ENCODE assay signal across 13 mouse cellular contexts in the genomic region with DNA sequence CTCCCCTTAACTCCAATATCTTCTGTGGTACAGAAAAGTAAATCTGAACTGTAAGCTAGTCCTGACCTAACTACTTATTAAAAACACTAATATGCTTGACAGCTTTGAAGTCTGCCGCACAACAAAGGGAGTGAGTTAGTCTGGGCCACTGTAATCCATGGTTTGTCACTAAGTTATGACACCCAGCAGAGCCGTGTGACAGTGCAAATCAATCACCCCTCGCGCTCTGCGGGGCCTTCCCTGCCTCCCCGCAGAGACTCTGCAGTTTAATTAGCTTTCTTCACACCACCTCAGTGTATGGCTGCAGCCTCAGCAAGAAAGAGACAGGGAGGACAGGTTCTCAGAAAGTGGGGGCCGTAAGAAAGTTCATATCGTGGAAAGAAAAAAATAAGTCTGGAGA. TPM values are rescaled to one million over a fixed set of nuclear protein-coding genes. Genes with fewer than 3 reads are reported as not detected.
A peak's percentile ranks its signal among the peaks of the same experiment; 100 is the strongest.
DNase-seq lines count a peak whose midpoint lies in the region; ATAC-seq lines count a peak whose summit lies in the region.
"Had no signal": no experiment of that assay in that cellular context is flagged by ENCODE, and none has a peak within 500 bp of the region (broad histone marks: within the 10 kb centered on the region; RNA-seq: fewer than 3 reads in every experiment).

No protein-coding gene starts in this region.

- no peak overlapping the region for H3K9ac ChIP-seq in hindbrain, embryonic 15.5 days
- H3K9ac ChIP-seq: embryonic facial prominence, embryonic 12.5 days; heart, embryonic 12.5 days; liver, embryonic 13.5 days had no signal

- peak; percentile 66 for DNase-seq in embryo, embryonic 10 days (ENCODE audit: low spot score)
- DNase-seq in embryo, embryonic 9.5 days (ENCODE audit: extremely low spot score) = peak; percentile 48
- DNase-seq in neural tube, embryonic 10.5 days (ENCODE audit: extremely low spot score, low spot score) = peak; percentile 47
- DNase-seq in layer of hippocampus, adult 11-12 months (ENCODE audit: low spot score) = no peak
- DNase-seq in right cerebral cortex, postnatal 25 days = no peak
- DNase-seq in spleen, adult 18-20 months = no peak
- DNase-seq: kidney, adult 11 months; liver, embryonic 13.5 days had no signal

- H3K4me3 ChIP-seq in hindbrain, embryonic 15.5 days = no peak overlapping the region
- H3K4me3 ChIP-seq: embryonic facial prominence, embryonic 12.5 days; heart, embryonic 12.5 days; liver, embryonic 13.5 days had no signal

- no peak overlapping the region for H3K4me2 ChIP-seq in hindbrain, embryonic 15.5 days
- H3K4me2 ChIP-seq: embryonic facial prominence, embryonic 12.5 days; heart, embryonic 12.5 days; liver, embryonic 13.5 days had no signal

- H3K27me3 ChIP-seq in hindbrain, embryonic 15.5 days = no peaks in the 10 kb centered on the region
- H3K27me3 ChIP-seq: embryonic facial prominence, embryonic 12.5 days; liver, embryonic 13.5 days had no signal

- no peaks in the 10 kb centered on the region for H3K36me3 ChIP-seq in hindbrain, embryonic 15.5 days
- H3K36me3 ChIP-seq: embryonic facial prominence, embryonic 12.5 days; G1E; heart, embryonic 12.5 days; liver, embryonic 13.5 days had no signal

- ATAC-seq in hindbrain, embryonic 15.5 days (ENCODE audit: low FRiP score, low read depth) = peak; percentile 66; the same call in 1 of the 2 replicates

- no peaks in the 10 kb centered on the region for H3K9me3 ChIP-seq in hindbrain, embryonic 15.5 days
- H3K9me3 ChIP-seq: embryonic facial prominence, embryonic 12.5 days; heart, embryonic 12.5 days; liver, embryonic 13.5 days had no signal

- H3K27ac ChIP-seq in hindbrain, embryonic 15.5 days (replicated peaks) = peak overlapping the region; percentile 74
- H3K27ac ChIP-seq: embryonic facial prominence, embryonic 12.5 days; liver, embryonic 13.5 days had no signal

- 7% methylated on average over 8 of the region's 8 CpGs for WGBS in hindbrain, embryonic 15.5 days

- peaks cover 20% of the 10 kb centered on the region for H3K4me1 ChIP-seq in hindbrain, embryonic 15.5 days (replicated peaks)
- H3K4me1 ChIP-seq: liver, embryonic 13.5 days had no signal

RNA-seq across cellular contexts. Expression of a gene that starts 37.4 kb away (rescaled TPM):
- 0.14 TPM in 1 of 2 replicates, not detected in the other for polyA plus RNA-seq in hindbrain, embryonic 15.5 days (2015; fragmentation: Nextera tagmentation; extraction: Ambion mirVana)
- polyA plus RNA-seq: embryonic facial prominence, embryonic 12.5 days; G1E; heart, embryonic 12.5 days; liver, embryonic 13.5 days; stomach, embryonic 14.5 days had no signal

Comparison
In these comparisons a context has a peak if more than half of its experiments do, and no peak if none do; other contexts are left out.
1. DNase-seq: peak in embryo, embryonic 10 days (single experiment), embryo, embryonic 9.5 days (single experiment) and neural tube, embryonic 10.5 days (single experiment); none in layer of hippocampus, adult 11-12 months (single experiment), right cerebral cortex, postnatal 25 days (single experiment) and spleen, adult 18-20 months (0 of 2).